Mouse (Mus musculus) hematopoietic stem cell, adult 5-6 weeks (primary cell): ENCODE measurements at regions not wholly inside any gene's neighbourhood (a gene's known extent, or its start where the extent isn't known, plus 50 kb on each side); places are given as distances from the start of the nearest gene placed in this dataset.

Experiments used
- ATAC-seq, 2 experiments: fragments of 125-278 bp in 1 of 2; replicated peaks in 1 of 2; 2 replicates each; pipeline ENCODE4 v1.8.0; 2016 to 2017; ENCODE audit warnings: inconsistent platforms in 2 of 2, mild to moderate bottlenecking in 2 of 2, moderate number of reproducible peaks in 2 of 2, low read depth in 1 of 2, moderate TSS enrichment in 1 of 2; ENCODE audit not compliant: low FRiP score in 2 of 2, poor library complexity in 2 of 2, severe bottlenecking in 2 of 2, insufficient read depth in 1 of 2, low TSS enrichment in 1 of 2

GRCm38 (mm10) chr4:105945921-105946320 is 156.3 kb downstream of the Gm12728 start:
- ATAC-seq = no peak

GRCm38 (mm10) chr4:105948326-105948725 is 158.7 kb downstream of the Gm12728 start:
- ATAC-seq = no peak

GRCm38 (mm10) chr4:105952406-105952805 is 162.7 kb downstream of the Gm12728 start:
- ATAC-seq = no peak

- no peak for ATAC-seq
These were observed 166.8 kb downstream of the Gm12728 start for GRCm38 (mm10) chr4:105956516-105956915.

- no peak for ATAC-seq
These were observed 168.7 kb downstream of the Gm12728 start for GRCm38 (mm10) chr4:105958331-105958730.

GRCm38 (mm10) chr4:105961686-105962360 is 172.2 kb downstream of the Gm12728 start:
- no peak for ATAC-seq

- peak; percentile 71 to 73 for ATAC-seq
These were observed 172.9 kb downstream of the Gm12728 start for GRCm38 (mm10) chr4:105962542-105962941.

GRCm38 (mm10) chr4:105968324-105968723 is 178.7 kb downstream of the Gm12728 start:
- no peak for ATAC-seq

GRCm38 (mm10) chr4:105969628-105970027 is 180.0 kb downstream of the Gm12728 start:
- peak in 1 of 2 experiments; percentile 37; a peak in 2 of 4 replicates for ATAC-seq

GRCm38 (mm10) chr4:105970056-105970455 is 180.4 kb downstream of the Gm12728 start:
- no peak for ATAC-seq

GRCm38 (mm10) chr4:105972736-105973135 is 183.1 kb downstream of the Gm12728 start:
- no peak for ATAC-seq

- ATAC-seq = peak in 1 of 2 experiments; percentile 58; a peak in 2 of 4 replicates
These were observed 184.2 kb downstream of the Gm12728 start for GRCm38 (mm10) chr4:105973769-105974397.

GRCm38 (mm10) chr4:105974948-105975347 is 185.3 kb downstream of the Gm12728 start:
- ATAC-seq = no peak

GRCm38 (mm10) chr4:105979048-105979447 is 189.4 kb downstream of the Gm12728 start:
- ATAC-seq = no peak

GRCm38 (mm10) chr4:105983018-105983417 is 193.3 kb downstream of the Gm12728 start:
- ATAC-seq = no peak

GRCm38 (mm10) chr4:105987963-105988602 is 198.4 kb downstream of the Gm12728 start:
- no peak for ATAC-seq

- ATAC-seq = no peak
These were observed 203.0 kb downstream of the Gm12728 start for GRCm38 (mm10) chr4:105992581-105993127.

- ATAC-seq = no peak
These were observed 204.7 kb downstream of the Gm12728 start for GRCm38 (mm10) chr4:105994390-105994798.
